Mouse (Mus musculus): ENCODE measurements around the gene Gapt.

Gapt gene

GRCm38 (mm10) chr13:110346707-110347106 lies 10.3 kb downstream of the Gapt start:
- DNase-seq (ENCODE audit: low read depth, low spot score): peak; percentile 35

- no peak for DNase-seq (ENCODE audit: low read depth, low spot score)
Measured at GRCm38 (mm10) chr13:110342602-110343001, 14.4 kb downstream of the Gapt start.

DNA sequence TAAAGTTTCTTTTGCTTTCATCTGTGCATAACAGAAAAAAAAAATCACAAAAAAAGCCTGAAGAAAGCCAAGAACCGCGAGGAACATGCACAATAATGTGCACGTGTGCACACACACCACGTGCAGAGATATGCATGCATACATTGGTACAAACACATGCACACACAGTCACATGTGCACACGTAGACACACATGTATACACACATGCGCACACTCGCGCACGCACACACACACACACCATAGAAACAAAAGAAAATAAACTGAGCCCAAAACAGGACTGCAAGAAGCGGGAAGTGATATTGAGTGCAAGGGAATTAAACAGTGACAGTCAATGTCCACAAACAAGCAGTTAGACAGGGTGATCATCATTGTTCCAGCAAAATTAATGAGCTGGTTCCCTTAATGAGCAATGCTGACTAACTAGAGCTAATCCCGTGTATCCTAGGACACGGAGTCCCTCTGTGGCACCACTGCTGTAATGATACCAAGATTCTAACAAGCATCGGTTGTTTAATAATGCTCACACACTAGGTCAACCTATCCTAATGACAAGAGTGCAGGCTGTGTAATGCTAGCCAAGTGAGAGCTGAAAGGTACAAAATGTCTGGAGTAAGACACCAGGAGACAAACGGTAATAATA lies 23.9 kb downstream of the Gapt start:
- DNase-seq (ENCODE audit: low read depth, low spot score): no peak

GRCm38 (mm10) chr13:110318746-110319145 lies 38.3 kb downstream of the Gapt start:
- DNase-seq (ENCODE audit: low read depth, low spot score): no peak

GRCm38 (mm10) chr13:110307188-110307587 lies 49.8 kb downstream of the Gapt start:
- DNase-seq (ENCODE audit: low read depth, low spot score): no peak
